Mouse (Mus musculus) ovary, postnatal 10 days (tissue): ENCODE data around the gene Cryl1.

Experiments
- DNase-seq: peaks from one replicate; pipeline ENCODE4 v3.0.0; 2022; ENCODE audit warnings: low spot score

Cryl1 gene

GRCm38 (mm10) chr14:57398065-57398757, at the start of gene Cryl1:
TSS of gene Cryl1 (minus strand) at chr14:57398529.
- DNase-seq: peak; percentile 95

DNA sequence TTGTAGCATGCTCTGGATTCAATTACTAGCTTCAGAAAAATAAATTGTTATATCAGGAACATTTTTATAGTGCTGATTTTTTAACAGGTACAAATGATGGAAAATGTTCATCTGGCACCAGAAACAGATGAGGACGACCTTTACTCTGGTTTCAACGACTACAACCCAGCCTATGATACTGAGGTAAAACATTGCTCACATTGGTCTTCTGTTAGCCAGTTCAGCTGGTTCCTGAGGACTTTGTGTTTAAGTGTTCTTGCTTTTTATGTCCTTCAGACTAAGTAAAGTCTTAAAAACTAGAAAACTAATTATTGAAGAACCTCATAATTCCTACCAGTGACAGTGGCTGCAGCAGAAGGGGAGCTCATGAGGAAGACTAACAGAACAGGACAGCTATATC, 32.1 kb upstream of the Cryl1 start:
- no peak for DNase-seq

DNA sequence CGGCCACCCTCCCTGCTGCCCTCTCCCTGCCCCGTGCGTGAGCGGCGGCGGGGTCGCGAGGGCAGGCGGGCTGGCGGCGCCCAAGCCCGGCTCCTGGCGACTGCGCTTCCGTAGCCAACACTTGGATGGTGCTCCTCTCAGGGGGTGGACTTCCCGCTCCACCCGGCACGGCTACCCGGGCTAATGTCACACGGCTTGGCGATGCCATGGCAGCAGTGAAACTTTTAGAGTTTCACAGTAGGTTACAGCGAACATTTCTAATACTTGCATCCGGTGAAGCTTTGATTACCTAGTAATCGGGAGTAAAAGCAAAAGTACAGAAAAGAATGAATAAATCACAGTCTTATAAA, 25.9 kb upstream of the Cryl1 start:
- DNase-seq: no peak

DNA sequence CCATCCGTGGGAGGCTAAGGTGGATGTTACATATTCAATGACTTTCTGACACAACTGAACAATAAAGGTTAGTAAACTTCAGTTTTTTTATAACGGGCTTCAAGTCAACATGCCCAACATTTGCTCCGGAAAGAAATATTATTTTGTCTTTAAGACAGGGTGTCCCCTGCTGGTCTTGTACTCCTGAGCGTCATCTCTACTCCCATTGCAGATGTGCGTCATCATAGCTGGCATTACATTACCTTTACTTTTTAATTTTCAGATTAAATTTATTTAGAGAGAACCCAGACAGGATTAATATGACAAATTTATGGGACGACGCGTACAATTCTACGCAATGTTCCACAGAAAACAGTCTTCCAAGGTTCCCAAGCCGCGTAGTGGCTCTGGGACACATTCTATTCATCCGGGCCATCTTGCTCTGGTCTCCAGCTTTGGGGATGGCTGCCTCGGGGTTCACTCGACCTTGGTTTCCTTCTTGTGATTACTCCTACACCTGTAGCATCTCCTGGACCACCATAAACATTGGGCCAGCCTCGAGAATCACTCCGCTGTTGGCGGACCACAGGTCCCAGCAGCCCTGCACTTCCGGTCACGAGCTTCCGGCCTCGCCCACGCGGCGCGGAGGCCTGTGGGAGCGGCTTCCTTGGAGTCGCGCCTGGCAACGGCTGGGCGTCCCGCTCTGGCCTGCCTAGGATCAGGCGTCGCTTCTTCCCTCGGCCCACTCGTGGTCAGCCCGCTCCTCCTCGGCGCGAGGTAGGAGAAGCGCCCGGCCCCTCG, 25.3 kb upstream of the Cryl1 start, which contains the start of gene Ift88:
Ift88 (plus strand) TSS at position 631 of the 780 bp plus-strand sequence.
- DNase-seq: peak; percentile 84

GRCm38 (mm10) chr14:57417187-57417586, 18.9 kb upstream of the Cryl1 start:
- DNase-seq: no peak

- DNase-seq: no peak
Observed at GRCm38 (mm10) chr14:57412166-57412565, 13.8 kb upstream of the Cryl1 start.

- DNase-seq: no peak
Observed at GRCm38 (mm10) chr14:57409106-57409505, 10.8 kb upstream of the Cryl1 start.

DNA sequence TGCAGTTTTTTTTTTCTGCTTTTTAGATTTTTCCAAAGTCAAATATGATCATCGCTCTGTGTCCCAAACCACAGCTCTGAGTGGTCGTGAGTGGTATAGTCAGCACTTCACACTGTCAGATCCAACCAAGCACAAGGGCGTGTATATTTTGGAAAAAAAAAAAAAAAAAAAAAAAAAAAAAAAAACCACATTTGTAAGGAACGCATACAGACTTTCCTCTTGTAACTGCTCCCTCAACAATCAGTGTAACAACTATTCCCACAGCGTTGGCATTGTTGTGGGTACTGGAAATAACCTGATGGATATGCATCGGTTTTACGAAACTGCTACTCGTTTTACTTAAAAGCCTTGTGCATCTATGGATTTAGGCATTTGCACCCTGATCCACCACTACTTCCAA, 9.8 kb upstream of the Cryl1 start:
- no peak for DNase-seq

- DNase-seq: no peak
Observed at GRCm38 (mm10) chr14:57407039-57407987, 9.0 kb upstream of the Cryl1 start.

GRCm38 (mm10) chr14:57402815-57403214, 4.5 kb upstream of the Cryl1 start:
- DNase-seq: no peak

DNA sequence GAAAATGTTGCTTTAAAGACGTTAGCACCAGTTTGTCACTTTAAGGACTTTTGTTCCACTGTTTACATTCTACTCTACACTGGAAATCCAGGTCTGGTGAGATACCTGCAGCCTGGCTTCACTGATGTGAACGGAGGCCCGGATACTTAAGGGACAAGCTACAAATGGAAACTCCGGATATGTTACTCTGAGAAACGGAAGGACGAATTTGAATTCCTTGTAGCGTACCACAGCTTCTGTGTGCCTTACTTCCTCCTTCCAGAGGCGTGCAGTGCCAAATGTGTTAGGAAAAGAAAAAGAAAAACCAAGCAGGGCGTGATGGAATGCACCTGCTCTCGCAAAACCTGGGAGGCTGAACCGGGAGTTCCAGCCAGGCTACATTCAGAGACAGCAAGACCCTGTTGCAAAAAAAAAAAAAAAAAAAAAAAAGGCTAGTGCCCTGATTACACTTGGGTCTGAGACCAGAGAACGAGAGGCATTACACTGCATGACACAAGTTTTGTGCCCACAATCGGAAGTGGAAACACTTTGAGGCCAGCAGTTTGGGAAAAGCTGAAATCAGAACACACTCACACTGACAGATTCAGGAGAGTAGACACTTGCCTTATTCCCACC, 591 bp upstream of the Cryl1 start:
- no peak for DNase-seq

GRCm38 (mm10) chr14:57397221-57397620, 1.1 kb downstream of the Cryl1 start:
- DNase-seq: no peak

DNA sequence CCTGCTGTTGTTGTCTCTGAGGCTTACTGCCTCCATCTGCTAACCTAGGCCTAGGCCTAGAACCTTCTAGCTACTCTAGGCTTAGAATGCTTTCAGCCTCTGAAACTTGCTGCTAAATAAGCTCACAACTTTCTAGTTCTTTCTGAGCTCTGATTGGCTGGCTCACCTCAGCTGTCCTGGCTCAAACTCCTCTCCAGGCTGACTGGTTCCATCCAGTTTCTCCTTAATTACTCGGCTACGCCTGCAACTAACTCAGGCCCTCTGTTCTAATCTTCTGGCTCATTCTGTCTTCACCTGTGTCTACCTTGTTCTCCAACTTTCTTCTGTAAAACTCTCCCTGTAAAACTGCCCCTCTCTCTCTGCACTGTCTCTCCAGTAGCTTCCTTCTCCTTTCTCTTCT, 2.9 kb downstream of the Cryl1 start:
- no peak for DNase-seq

GRCm38 (mm10) chr14:57392278-57392677, 6.1 kb downstream of the Cryl1 start:
- no peak for DNase-seq

DNA sequence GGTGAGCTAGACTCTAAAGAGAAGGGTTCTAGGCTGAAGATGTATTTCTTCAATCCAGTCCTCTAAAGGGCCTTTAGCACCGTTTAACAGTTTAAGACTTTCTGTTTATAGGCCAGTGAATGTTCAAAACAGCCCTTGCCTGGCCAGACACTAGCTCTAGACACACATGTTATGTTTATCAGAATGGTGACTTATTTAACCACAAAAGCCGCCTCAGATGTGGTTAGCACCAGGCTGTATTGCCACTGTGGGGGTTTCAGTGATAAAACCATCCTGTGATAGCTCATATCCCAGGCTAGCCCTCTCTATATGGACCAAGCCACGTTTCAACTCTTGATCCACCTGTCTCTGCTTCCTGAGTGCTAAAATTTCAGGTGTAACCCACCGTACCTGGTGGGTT, 6.7 kb downstream of the Cryl1 start:
- no peak for DNase-seq

- DNase-seq: no peak
Observed at GRCm38 (mm10) chr14:57386758-57387561, 11.4 kb downstream of the Cryl1 start.

DNA sequence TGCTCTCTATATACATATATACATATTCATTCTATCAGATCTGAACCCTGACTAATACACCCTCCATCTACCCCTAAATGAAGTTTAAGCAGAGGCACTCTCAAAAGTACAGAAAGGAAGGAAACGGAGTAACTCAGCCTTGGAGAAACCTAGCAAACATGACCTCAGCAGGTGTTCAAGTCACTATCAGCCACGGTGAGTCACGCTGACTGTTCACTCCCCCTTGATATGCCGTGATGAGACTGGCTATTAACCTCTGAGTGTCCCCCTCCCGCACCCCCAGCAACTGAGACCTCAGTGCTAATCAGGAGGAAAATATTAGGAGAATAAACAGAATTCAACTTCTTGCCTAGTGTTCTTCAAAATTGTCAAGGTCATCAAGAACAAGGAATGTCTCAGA, 12.7 kb downstream of the Cryl1 start:
- no peak for DNase-seq

GRCm38 (mm10) chr14:57377531-57377930, 20.8 kb downstream of the Cryl1 start:
- DNase-seq: no peak

DNA sequence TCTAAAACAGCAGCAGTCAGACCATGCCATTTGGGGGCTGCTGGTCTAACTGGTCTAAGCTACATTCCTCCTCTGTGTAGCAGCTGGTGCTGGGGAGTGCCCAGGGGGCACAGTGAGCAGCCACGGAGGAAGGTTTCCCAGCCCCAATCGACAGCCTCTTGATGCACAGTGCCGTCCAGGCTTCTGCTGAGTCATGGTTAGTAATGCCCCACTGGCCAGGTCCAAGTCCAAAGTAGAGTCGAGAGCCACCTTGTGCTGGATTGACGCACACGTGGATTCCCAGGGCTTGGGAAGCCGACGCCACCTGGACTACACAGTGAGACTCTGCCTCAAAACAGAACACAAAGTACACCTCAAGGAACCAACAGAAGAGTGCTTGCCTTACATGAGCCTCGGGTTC, 21.4 kb downstream of the Cryl1 start:
- no peak for DNase-seq

GRCm38 (mm10) chr14:57376016-57376415, 22.3 kb downstream of the Cryl1 start:
- DNase-seq: no peak

GRCm38 (mm10) chr14:57375205-57375604, 23.1 kb downstream of the Cryl1 start:
- DNase-seq: no peak
